Mouse (Mus musculus): ENCODE results near the gene Thsd4.

DNA sequence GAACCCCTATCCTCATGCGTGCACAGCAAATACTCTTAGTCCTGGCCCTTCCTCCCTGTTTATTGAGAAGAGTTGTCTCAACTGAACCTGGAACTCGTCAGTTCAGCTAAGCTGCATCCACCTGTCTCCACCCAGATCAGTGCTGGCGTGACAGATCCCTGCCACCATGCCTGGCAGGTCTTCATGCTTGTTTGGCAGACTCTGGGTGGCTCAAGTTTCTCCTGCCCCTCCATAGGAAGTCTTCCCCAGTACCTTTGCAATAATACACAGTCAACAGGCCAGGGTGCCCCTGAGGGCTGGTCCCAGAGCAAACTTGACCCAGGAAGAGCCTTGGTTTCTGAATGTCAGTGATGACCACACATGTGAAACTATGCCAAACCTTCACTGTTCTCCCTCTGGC lies 576.6 kb downstream of the Thsd4 start:
- TF ChIP-seq CTCF (IDR thresholded peaks at IDR 0.05; ENCODE audit: low read depth) (no peak), EP300 (IDR thresholded peaks at IDR 0.05; ENCODE audit: low read depth) (no peak)
